Mouse (Mus musculus) T-helper 17 cell (primary cell): Measurements from ENCODE around the gene Fam19a4.
"Not testable (repeated sequence)": the region's sequence is repeated elsewhere in the genome, so short reads cannot be mapped to it uniquely, and the experiment has no call there.

Experiments
- in situ Hi-C, 2 experiments: fragments of 300-600 bp; cut with MboI, MseI; formaldehyde crosslinking; loops; 1 replicate in 1 of 2; 2 replicates in 1 of 2; pipeline ENCODE4 v1.15.1; 2025; ENCODE audit warnings: high pct_unique_total_duplicates in 2 of 2

Fam19a4 gene

DNA sequence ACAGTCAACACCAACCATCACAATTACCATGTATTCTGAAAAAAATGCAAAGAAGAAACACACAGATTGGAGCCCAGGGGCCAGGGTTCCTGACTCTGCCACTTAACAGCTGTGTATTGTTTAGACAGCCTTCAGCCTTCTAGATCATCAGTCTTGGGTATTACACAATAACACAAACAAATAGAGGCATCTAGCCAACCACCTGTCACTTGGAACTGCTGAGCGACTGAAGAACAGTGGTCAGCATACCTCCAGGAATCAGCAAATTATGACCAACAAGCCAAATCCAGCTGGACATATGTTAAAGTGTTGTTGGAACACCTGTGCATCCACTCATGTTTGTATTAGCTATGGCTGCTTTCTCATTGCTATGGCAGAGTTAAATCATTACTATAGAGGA lies 82.7 kb downstream of the Fam19a4 start:
- in situ Hi-C loops = loop anchor here in 1 of 2 experiments (25.0 kb wide), 1 partner anchor 1765 kb away; no protein-coding TSS in a partner anchor

GRCm38 (mm10) chr6:96944796-96945195 lies 115.4 kb downstream of the Fam19a4 start:
- in situ Hi-C loops = no loop called here

DNA sequence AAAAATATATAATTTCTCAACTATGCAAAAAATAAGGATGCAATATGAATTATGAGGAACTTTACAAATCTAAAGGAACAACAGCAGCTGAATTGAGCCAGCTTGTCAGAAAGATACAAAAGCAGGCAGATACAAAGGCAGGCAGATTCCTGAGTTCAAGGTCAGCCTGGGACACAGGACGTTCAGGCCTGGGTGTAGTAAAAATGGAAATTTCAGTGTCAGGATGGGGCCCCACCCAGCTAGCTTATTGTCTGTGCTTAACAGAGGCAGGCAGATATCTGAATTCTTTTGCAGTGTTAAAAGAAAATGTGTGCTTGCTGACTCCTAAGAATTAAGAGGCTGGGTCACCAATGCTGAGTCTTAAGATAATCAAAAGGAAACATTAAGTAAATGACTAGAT lies 124.4 kb downstream of the Fam19a4 start:
- in situ Hi-C loops = no loop called here

- in situ Hi-C loops = loop anchor here in 1 of 2 experiments (25.0 kb wide), 1 partner anchor 1953 kb away; no protein-coding TSS in a partner anchor
Measured at GRCm38 (mm10) chr6:96909061-96909480, 151.1 kb downstream of the Fam19a4 start.

DNA sequence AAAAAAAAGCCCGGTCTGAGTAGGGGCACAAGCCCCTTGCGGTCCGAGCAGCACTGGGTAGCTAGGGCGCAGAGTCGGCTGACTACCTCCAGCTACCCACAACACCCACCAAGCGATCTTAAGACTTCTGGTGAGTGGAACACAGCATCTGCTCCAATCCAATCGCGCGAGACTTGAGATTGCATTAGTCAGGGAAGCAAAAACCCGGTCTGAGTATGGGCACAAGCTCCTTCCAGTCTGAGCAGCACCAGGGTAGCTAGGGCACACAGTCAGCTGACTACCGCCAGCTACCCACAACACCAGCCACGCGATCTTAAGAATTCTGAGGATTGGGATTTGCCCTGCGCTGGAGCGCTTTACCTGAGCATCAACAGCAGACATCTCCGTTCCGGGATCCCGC lies 183.1 kb downstream of the Fam19a4 start:
- in situ Hi-C loops = not testable (repeated sequence)

GRCm38 (mm10) chr6:96876651-96877050 lies 183.6 kb downstream of the Fam19a4 start:
- in situ Hi-C loops = not testable (repeated sequence)

DNA sequence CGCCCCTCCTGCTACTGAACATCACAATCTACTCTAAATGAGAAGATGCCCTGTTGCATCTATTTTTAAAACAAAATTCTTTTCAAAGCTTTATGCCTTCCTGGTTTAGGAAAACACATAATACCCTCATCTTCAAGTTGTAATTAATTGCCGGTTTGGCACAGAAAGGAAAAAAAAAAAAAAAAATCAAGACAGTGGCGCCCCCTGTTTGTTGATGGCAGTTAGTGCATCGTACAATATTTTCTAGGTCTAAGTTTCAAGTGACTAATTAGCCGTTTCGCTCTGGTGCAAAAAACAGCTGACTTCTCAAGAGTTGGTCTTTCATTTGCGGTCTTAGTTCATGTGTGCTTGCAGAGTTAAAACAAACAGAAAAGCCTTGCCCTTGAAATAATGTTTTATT lies 207.1 kb downstream of the Fam19a4 start:
- in situ Hi-C loops = no loop called here

DNA sequence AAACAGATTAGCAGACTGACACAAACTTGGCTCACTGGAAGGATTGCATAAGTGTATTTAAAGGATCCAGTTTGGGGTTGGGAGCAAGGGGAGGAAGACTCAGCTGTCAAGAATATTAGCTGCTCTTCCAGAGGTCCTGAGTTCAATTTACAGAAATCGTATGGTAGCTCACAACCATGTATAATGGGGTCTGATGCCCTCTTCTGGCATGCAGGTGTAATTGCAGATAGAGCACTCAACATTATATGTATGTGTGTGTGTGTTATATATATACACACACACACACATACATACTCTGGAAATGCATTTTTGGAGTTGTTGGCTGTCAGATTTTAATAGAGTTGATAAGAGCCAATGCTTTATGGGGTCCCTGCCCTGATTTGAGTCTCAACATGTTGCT lies 216.3 kb downstream of the Fam19a4 start:
- in situ Hi-C loops = loop anchor here in 1 of 2 experiments (25.0 kb wide), 1 partner anchor 418 kb away; the partner anchor contains the start of gene Lmod3

DNA sequence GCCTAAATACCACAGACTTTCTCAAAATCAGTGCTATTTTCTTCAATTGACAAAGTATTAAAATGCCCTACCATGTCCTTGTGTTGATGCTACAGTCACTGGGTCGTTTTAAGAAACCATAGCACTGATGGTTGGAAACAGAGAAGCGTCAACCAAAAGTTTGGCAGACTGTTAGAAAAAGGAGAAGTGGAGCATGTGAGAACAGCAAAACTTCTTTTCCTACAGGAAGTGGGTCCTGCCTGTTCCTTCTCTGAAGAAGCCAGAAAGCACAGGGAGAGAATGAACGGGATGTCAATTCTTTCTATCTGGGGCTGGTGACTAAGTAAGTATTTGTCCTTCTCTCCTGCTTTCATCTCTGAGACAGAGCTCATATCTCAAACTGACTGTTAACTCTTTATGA lies 219.6 kb downstream of the Fam19a4 start:
- in situ Hi-C loops = loop anchor here in 1 of 2 experiments (25.0 kb wide), 1 partner anchor 422 kb away; the partner anchor contains the start of gene Lmod3

DNA sequence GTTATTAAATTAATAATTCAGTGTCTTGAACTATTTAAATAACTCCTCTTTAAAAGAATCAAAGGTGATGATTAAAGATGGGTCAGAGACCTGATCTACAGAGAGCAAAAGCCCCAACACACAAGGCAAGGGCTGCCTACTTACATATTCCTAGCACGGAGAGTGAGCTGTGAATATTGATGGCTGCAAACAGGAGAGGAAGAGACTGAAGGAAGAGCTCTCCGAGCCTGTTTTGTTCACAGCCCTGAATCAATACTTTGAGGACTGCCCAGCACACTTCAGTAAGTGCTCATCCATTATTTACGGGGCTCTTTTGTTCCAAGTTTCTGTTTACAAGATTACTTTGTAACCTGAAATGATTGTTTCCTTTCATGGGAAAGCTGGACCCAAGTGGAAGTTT lies 233.6 kb downstream of the Fam19a4 start:
- in situ Hi-C loops = loop anchor here in 1 of 2 experiments (25.0 kb wide), 1 partner anchor 436 kb away; the partner anchor contains the start of gene Lmod3

DNA sequence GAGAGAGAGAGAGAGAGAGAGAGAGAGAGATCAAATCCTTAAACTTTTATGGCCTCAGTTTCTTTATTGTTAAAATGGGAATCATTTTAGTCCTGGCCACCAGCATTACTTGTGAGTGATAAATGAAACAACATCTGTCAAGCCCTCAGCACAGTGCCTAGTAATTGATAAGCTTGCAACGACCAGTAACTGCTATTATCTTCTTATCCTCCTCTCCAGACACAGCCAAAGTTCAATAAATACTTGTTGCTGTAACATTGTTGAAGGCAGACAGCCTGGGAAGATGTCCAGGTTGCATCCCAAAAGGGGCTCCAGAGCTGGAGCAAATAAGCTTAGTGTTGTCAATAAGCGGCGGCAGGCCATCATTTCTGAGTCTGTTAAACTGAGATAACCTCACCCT lies 257.2 kb downstream of the Fam19a4 start:
- in situ Hi-C loops = no loop called here

DNA sequence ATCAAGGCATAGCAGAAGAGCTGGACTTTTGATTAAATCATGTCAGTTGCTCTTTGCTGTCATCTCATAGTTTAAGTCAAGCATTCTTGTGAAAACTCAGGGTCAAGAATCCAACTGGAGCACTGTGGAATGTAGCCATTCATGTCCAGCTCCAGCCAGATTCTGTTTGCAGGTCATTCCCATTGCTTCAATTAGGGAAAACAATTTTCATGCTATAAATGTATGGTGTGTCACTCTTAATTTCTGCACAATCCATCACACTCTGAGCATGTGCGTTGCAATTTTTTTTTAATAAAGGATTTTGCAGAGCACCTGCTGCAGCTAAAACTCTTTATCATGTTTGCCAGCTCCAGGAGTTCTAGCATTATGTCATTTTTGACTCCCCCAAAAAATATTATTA lies 261.5 kb downstream of the Fam19a4 start:
- in situ Hi-C loops = no loop called here

- in situ Hi-C loops = no loop called here
Measured at GRCm38 (mm10) chr6:96797451-96797850, 262.8 kb downstream of the Fam19a4 start.
